Comparison of ENCODE assay signal across 9 mouse cellular contexts in the genomic region with DNA sequence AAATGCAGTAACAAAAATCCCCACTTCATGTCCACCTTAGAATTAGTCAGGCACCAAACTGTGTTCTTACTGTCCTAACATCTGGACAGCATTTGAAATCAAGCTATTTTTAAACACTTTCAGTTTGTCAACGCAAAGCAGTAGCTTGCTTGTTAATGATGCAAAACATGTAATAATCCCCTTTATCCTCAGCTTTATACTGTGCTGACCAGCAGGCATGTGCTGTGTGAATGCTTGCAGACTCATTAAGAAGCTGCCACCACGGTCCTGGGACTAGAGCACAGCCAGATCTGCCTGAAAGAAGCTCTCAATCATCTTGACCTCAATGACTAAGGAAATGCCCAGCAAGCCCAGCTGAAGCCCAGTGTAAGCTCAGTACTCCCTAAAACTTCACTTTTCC.
DNase-seq lines count a peak whose midpoint lies in the region; ATAC-seq and TF ChIP-seq lines count a peak whose summit lies in the region.
"Had no signal": no experiment of that assay in that cellular context is flagged by ENCODE, and none has a peak within 500 bp of the region (broad histone marks: within the 10 kb centered on the region; RNA-seq: fewer than 3 reads in every experiment).

No protein-coding gene starts in this region.

- no peak overlapping the region for H3K9ac ChIP-seq in hindbrain, postnatal 0 days (replicated peaks; ENCODE audit: low read length)
- H3K9ac ChIP-seq: liver, embryonic 15.5 days had no signal

- no peak for TF ChIP-seq CTCF in gastrocnemius, adult 2 months (IDR thresholded peaks at IDR 0.05)
- no peak for TF ChIP-seq CTCF in hindbrain, postnatal 0 days (IDR thresholded peaks at IDR 0.05; ENCODE audit: low read depth)

- ATAC-seq in hindbrain, postnatal 0 days, result peak; percentile 91

- H3K4me2 ChIP-seq in hindbrain, postnatal 0 days (ENCODE audit: low read depth, low read length), result peak overlapping the region; percentile 16
- H3K4me2 ChIP-seq: liver, embryonic 15.5 days had no signal

- no peaks in the 10 kb centered on the region for H3K27me3 ChIP-seq in hindbrain, postnatal 0 days (ENCODE audit: insufficient read depth, low read length)
- H3K27me3 ChIP-seq: liver, embryonic 15.5 days had no signal

- no peaks in the 10 kb centered on the region for H3K9me3 ChIP-seq in hindbrain, postnatal 0 days (ENCODE audit: low read length)
- H3K9me3 ChIP-seq: liver, embryonic 15.5 days had no signal

- peak overlapping the region; percentile 25 for H3K4me3 ChIP-seq in gastrocnemius, adult 2 months
- no peak overlapping the region for H3K4me3 ChIP-seq in hindbrain, postnatal 0 days (ENCODE audit: low read length)
- H3K4me3 ChIP-seq: liver, embryonic 15.5 days had no signal

- 7% methylated on average over 2 of the region's 2 CpGs for WGBS in hindbrain, postnatal 0 days

- DNase-seq in gastrocnemius, adult 2 months, result no peak
- no peak for DNase-seq in gastrocnemius, postnatal 36 days
- DNase-seq in 416B (ENCODE audit: low read depth) (peak; percentile 56), liver (no peak)
- peak; percentile 40 for DNase-seq in embryo, embryonic 10.5 days (ENCODE audit: low spot score)
- DNase-seq in hindbrain, postnatal 0 days (ENCODE audit: low spot score), result peak; percentile 70
- DNase-seq in ovary, postnatal 36 days (ENCODE audit: low spot score), result no peak
- DNase-seq in T-cell, adult 2 months (ENCODE audit: low spot score), result no peak

- no peaks in the 10 kb centered on the region for H3K36me3 ChIP-seq in hindbrain, postnatal 0 days (ENCODE audit: insufficient read depth, low read length)
- H3K36me3 ChIP-seq: liver, embryonic 15.5 days had no signal

- 0 out of 2 replicates have a peak, but pooled peaks cover 6% of the 10 kb centered on the region for H3K4me1 ChIP-seq in hindbrain, postnatal 0 days (ENCODE audit: insufficient read depth, low read length)
- H3K4me1 ChIP-seq: liver, embryonic 15.5 days had no signal

- intact Hi-C loops in gastrocnemius, adult 2 months (cut with DNase I), result no loop called here
- intact Hi-C loops in gastrocnemius, postnatal 36 days (cut with DNase I), result no loop called here

- H3K27ac ChIP-seq in gastrocnemius, adult 2 months, result peak overlapping the region; percentile 63
- peak overlapping the region; percentile 64; the same call in 1 of the 2 replicates for H3K27ac ChIP-seq in hindbrain, postnatal 0 days
- H3K27ac ChIP-seq: liver, embryonic 15.5 days had no signal

Comparison
In these comparisons a context has a peak if more than half of its experiments do, and no peak if none do; other contexts are left out.
1. DNase-seq: peak in 416B (single experiment), embryo, embryonic 10.5 days (single experiment) and hindbrain, postnatal 0 days (single experiment); none in gastrocnemius, adult 2 months (single experiment), gastrocnemius, postnatal 36 days (0 of 2), ovary, postnatal 36 days (single experiment), liver (single experiment) and T-cell, adult 2 months (single experiment).